Mouse (Mus musculus): ENCODE measurements around the gene Wls.

The Wls gene

DNA sequence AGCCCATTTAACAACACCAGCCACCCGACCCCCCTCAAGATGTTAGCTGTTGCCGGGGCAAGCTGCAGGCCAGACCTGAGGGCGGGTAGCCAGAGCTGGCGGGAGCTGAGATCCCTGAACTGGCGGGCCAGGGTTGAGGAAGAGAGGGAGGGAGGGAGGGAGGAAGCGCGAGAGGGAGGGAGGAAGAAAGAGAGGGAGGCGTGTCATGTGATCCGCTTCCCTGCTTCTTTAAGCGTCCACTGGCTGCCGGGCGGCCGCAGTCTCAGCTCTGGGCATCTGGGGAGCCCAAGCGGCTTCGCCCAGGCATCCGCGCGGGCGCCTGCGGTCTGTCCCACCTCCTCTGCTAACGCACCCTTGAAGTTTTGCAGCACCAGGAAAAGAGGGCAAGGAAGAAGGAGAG is at the start of gene Wls:
Gene Wls (plus strand): TSS at position 192 of the 400 bp plus-strand sequence.
- DNase-seq, result peak; percentile 61

DNA sequence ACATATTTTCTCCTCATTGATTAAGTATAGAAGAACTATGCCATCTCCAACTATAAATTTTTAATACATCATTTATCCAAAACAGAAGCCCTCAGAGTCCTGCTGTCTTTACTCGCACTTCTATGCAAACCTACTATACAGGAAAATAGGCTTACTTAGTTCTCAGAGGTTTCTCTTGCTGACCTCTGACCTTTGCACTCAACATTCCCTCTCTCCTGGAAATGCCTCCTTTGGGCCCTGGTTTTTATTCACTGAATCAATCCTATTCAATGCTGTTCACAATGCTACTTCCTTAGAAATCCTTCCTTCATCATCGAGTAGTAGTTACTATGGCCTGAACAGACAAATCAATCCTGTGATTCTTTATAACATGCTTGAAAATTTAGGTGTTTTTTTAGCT is 49.7 kb upstream of the Wls start:
- no peak for DNase-seq

DNA sequence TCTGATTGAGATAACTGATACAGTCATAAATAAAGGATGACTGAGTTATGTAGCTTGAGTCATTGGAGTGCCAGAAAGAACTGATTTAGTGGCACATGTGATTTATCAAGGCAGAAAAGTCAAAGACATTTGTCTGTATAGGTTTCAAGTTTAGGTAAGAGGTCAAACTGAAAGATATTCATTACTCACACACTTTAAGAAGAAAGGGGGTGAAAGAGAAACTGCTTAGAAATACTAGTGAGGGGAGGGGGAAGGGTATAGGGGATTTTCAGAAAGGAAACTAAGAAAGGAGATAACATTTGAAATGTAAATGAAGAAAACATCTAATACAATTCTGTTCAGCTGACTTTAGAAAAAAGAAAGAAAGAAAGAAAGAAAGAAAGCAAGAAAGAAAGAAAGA is 7.9 kb upstream of the Wls start:
- no peak for DNase-seq

DNA sequence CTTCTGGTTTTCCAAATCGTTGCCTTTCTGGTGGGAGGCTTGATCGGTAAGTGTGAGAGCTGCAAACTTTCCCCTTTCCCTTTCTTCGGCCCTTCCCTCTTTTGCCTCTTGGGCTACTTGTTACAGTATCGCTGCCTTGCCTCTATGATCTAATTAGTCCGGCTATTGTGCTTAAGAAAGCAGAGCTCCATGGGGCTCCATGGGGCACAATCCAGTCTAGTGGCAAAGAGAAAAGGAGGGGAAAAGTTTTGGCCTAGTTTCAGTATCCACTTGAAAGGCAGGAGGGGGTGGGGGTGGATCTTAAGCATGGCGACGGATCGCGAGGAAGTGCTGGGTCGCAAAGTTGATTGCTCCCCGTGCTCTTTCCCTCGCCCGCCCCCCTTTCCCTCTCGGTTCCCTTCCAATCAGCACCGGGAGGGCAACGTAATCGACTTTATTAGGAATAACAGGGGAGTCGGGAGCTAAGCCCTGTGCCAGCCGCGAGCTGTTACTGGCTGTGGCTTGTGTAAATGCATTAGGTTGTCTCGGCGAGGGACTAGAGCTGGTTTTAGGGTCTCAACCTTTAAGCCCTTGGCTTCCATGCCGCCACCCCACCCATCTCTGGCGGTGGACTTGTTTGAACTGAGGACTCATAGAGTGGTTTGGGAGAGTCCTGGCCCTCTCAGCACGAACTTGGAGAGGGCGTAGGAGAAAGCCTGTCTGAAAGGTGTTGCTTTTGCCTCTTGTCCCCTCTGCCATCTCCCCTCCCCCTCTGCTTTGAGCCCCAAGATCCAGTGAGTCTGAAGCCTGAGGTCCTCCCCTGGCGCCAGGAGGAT is 737 bp downstream of the Wls start:
- DNase-seq, result peak; percentile 37

DNA sequence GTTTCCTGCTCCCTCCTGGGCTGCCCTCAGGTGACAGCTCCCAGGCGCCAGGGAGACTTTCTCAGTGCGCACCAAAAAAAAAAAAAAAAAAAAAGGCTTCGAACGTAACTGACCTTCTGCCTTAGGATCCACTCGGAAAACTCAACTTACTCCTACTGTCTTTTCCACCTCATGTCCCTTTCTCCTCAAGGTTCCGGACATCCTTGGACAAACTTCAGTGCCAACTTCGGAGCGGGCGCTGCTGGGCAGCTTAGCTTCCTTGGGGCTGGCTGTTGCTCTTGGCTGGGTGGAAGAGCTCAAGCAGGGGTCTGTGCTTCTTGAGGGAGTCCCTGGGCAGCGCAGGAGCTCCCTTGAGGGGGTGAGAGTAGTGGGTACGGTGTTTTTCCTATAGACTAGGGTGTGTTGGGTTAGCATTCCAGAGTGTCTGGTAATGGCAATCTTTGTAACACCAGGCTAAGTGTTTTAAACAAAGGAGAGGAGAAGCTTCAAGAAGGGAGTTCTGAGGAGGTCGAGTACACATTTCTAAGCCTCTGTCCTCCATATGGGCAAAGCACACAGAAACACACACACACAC is 1.4 kb downstream of the Wls start:
- DNase-seq, result no peak

DNA sequence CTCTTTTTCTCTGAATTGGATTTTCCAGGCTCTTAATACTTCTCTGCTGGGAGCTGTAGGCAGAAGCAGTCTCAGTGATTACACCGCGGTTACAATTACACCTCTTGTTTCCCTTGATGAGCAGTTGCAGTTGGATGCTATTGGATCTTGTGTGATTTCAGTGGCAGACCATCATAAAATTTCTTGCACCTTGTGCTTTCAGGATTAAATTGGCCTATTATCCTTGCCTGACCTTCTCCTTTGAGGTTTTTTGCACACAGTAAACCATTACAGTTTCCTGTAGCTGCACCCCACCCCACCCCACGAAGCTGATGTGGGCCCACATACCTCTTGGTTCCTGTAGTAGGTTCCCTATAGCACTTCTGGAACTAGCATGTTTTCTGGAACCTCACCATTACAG is 2.0 kb downstream of the Wls start:
- DNase-seq, result no peak

DNA sequence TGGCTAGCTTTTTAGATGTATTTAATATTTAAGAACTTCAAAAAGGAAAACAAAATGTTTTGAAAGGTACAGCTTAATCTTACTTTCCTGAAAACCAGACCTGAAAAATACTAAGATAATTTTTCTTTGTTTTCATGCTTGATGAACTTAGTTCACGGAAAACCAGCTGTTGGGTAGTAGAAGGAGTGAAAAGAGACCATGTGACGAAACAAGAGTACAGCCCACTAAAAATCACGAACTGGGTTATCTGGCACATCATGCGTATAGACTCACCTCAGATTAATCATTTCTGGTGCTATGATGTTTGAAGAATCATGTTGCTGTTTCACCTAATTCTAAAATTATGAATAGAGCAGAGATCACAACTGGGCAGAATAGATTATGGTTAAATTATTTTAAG is 3.7 kb downstream of the Wls start:
- no peak for DNase-seq

DNA sequence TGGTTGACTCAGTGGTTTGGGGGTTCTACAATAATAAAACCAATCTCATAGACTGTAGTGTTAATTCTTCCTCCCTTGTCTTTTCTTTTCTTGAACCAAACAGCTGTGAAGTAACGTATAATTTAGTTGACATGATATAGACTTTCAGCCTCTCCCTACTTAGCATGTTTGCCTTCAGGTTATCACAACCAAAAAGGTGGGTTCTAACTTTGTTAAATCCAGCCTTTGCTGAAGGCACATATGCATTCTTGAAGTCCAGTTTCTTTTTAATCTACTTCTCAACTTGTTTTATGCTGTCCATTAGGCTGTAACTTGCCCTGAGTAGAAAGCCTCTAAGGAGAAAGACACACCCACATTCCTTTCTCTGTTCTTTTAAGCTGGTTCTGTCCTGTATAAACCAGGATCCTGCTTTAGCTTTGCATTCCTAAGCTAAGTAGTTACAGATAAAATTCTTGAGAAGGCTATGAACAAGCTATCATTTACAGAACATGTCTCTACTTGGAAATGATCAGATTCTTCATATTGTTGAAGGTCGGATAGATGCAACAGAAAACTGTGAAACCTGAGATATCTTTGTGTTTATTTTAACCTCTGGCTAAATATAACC is 8.0 kb downstream of the Wls start:
- DNase-seq, result no peak

DNA sequence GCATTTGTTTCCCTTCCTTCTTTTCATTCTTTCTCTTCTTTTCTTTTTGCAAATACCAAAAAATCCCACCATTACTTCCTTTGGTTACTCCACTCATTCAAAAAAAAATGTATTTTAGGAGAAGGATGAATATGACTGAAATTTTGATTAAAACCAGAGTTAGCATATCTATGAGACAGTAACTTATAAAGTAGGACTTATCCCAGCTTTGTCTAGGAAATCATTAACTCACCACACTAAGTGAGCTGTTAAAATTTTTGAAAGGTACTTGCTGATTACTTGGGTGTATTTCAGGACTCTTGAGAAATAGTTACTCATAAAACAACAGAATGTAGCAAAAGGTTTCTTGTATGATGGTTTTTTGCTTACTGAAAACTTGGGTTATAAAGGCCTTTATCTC is 8.7 kb downstream of the Wls start:
- DNase-seq, result no peak

DNA sequence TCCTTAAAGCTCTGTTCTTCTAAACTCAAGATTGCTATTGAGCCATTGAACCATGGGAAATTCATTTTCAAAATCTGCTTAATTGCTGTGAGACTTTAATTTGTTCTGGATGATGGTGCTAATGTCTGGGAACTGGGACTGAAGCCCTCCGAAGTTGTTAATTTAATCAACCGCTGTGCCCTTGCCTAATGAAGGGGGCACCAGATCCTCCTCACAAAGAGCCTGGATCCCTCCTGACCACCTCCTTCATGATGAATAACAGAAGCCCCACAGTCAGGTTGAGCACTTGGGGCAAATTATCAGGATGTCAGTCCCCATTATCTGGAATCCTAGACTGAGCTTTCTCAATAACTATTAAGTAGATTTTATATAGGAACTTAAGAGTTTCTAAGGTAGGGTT is 12.0 kb downstream of the Wls start:
- no peak for DNase-seq

DNA sequence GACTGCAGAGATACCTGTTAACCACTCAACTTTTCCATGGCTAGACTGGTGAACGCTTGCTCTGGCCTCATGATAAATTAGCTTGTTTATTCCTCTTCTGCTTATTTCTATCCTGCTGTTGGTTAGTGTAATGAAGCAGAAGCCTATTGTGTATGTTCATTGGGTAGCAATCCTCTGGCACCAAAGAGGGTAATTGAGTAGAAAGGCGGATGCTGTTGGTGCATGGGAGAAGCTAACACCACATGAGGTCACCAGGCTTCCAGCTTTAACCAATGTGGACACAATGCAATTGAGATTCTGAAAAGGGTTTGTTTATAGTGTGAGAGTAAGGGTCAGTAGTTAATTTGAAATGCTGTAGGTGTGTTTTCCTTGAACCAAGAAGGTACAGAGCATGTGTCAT is 12.5 kb downstream of the Wls start:
- no peak for DNase-seq

DNA sequence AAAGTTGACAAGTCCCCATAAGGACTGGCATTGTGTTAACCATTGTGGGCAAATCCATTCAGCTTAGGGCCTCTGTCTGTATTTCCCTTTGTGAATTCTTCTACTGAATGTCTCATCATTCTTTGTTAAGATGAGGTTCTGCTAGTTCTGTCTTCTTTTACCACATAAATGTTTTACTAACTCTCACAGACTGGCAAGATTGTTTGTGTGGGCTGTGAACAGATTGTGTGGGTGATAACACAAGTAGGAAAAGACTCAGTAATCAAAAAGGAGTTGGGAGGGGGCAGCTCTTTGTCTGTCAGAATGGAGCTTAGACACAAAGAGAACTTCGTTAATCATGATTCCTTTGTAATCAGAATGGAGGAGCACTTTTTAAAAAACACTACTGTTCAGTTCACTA is 17.6 kb downstream of the Wls start:
- peak; percentile 57 for DNase-seq

DNA sequence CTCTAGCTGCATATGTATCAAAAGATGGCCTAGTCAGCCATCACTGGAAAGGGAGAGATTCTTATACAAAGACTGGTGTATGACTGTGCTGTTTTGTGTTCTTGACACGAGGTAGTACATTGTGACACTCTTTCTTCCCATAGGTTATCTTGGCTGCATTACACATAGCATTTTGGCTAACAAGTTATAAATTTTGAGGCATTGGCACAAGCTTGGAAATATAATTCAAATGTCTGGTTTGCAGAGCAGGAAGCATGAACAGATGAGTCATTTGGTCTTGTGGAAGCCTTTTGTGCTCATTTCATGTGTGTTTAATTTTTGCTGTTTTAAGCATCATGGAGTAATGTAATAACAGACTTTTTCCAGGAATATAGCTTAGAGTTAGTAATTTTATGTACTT is 26.2 kb downstream of the Wls start:
- no peak for DNase-seq

DNA sequence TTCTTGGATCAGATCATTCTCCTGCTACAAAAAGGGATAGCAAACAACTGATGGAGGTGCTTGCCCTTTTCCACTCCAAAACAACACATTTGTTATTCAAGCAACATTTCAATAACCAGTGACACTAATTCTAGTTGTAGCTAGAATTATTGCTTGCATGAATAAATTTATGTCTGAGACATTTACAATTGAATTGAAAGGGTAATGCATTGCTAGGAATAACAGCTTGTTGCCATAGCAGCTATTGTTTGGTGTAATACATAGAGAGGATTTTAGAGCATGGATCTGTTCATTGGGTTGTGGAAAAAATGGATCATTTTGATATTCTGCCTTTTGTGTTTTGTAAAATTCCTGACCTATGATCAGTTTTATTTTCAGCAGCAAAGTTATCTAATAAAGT is 39.5 kb downstream of the Wls start:
- DNase-seq, result no peak

DNA sequence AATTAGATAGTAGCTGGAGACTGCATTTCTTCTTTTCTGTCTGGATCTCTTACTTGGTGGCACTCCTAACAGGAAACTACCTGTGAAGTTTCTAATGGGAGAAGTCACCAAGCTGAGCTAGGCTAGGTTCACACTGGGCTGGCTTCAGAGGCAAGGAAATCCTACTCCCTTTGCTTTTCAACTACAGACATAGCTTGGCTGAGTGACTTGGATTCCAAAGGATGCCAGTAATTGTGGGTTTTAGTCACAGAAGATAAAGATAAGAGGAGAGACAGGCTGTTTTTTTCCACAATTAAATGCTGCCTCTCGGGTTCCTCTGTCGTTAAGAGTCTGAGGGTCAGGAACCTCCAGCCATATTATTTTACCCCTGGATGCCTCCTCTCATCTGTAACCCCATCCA is 43.9 kb downstream of the Wls start:
- DNase-seq, result no peak

DNA sequence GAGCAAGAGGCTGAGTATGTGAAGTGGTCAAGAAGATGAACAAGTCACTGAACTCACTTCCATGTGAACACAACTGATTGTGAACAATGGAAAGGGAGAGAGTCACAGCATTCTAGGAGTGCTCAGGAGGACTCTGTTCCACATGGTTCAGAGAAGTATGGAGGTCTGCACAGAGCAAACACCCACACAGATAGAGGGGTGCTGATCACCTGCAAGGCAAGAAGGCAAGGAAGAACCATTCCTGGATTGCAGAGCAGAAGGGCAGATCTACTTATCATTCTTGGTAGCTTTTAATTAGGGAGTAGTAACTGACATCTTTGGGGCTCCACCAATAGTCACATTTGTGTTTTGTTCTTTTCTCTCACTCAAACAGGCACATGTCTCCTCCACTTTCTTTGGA is 45.3 kb downstream of the Wls start:
- no peak for DNase-seq

DNA sequence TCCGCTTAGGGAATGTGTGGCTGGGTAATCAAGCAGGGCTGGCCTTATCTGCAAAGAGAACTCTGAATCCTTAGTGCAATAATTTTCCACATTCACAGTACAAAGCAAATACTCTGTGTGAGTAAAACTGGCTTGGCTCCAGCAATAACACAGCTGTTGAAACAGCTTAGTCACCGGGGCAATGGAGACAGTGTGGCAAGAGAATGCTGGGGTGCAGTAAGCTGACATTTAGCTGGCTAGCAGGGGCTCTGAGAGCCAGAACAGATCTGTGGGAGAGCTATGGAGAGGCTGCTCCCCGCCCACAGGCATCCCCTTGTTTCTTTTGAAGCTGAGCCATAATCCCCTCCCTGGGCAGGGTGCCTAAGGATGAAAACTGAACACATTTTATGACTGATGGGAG is 45.8 kb downstream of the Wls start:
- DNase-seq, result peak; percentile 92

DNA sequence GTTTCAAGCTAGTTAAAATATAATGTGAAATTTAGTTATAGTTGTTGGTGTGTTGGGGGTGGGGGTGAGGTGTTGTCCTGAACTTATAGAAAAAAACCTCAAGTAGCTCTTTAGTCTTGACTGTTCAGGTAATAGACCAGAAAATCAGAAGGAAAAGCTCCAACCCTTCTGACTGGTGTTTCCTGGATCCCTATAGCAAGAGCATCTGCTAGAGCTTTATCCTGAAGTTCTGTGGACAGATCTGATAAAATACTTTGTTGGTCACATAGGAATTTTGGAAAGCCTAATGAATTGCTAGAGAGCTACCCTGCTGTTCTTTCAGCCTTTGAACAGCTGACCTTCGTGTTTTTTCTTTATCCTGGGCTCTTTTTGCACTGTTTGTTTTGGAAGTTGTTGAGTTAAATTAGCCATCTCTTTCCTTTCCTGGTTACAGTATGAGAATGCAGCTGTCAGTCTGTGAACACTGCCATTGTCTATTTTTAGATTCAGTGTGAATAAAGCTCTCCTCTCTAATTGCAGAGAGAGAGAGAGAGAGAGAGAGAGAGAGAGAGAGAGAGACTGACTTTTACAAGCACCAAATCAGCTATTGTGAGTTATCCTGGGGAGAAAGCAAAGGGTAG is 46.4 kb downstream of the Wls start:
- DNase-seq, result no peak

DNA sequence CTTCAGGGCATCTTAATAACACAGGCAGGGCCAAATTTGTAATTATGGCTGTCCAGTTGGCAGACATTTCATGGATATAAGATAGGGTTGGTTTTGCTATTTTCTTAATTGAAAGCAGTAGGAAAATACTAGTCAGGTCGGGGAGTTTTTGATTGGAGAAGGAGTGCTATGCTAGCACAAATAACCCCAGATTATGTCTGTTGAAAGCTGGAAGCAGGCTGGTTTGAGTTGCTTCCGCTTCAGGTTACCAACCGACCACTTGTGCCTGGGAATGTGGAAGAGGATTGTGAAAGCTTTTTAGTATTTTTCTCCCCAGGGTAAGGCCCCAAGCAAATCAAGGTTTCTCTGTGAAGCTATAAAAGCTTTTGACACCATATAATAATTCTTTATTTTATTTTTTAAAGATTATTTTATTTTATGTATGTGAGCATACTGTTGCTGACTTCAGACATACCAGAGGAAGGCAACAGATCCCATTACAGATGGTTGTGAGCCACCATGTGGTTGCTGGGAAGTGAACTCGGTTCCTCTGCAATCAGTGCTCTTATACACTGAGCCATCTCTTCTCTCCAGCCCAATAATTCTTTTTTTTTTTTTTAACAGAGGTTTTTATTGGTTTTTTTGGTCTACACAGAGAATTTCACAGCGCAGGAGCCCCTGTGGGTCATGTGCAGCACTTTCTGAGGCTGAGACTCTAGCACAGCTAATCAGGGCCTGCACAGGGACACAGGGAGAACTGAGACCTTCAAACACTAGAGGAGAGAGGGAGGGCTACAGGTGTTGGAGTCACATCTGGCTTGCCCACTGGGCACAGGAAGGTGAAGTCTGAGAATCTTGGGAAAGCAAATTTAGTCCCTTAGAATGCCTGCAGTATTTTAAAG is 50.9 kb downstream of the Wls start:
- no peak for DNase-seq

DNA sequence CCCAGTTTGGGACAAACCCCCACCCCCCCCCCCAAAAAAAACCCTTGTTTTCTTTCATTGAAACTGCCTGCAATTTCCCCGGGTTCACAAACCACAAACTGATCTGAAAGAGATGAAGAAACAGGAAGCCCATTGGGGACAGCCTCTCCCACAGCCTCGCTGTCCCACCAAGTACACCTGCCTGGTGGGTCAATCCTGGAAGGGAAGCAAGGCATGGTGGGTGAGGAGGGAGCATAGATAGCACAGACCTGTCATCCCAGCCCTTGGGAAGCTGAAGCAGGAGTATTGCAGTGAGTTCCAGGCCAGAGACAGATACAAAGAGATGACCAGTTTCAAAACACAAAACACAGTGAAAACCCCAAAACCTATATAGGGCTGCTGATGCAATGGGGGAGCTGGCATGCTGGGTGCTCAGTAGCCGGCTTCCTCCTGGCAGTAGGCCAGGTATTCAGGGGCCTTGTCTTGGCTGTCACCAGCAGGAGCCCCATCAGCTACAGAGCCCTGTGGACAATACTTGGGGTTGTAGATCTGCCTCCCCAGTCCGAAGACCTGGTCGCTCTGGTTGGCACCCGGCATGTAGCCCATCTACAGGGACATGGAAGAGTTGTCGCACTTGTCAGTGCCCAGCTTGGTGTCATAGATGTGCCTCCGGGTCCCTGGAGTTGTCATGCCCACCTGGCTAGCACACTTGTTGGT is 51.7 kb downstream of the Wls start:
- no peak for DNase-seq

DNA sequence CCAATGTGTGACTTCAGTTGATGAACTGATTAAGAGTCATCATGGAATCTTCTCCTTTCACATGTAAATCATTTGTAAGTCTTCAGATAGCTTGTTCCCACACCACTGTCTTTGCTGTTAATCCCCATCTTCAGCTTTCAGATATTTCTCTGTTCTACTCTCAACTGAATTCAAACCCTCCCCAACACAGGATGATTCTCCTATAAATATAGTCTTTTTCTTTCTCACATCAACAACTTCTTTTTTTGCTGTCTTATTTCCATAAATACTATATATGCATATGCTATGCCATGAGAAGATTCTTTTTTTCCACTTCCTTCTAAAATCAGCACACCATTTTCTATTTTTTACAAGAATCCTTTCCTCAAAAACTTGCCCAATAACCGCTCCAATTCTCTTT is 67.9 kb downstream of the Wls start:
- DNase-seq, result no peak

DNA sequence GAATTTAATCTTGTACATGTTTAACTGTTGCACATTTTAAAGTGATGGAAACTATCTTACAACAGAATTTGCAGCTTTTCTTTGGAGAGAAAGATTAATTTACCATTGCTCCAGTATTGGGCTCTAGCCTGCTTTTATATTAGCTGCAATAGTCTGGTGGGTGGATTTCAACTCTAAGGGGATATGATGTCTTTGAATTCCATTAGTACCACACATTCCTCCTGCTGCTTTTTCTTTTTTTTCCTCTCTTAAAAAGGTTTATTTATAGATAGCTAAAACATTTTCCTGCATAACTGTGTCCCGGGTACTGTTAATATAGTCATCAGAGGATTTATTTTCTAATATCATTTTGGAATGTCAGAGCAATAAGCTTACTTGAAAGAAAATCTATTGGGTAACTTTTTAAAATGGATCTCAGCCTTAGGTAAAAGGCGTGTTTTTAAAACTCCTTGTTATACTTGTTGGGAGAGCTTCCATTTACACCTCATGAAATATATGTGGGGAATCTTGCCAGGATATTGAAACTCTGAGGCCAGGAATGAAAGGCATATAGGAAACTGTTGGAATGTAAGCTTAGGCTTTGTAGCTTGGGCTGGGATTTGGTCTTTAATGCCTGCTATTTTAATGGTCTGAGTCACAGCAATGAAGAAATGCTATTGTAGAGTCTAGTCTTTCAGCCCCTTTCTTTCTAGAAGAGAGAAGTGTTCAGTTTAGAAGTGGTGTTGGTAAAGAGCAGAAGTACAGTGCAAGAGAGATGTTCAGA is 78.0 kb downstream of the Wls start:
- no peak for DNase-seq

Measured in layer of hippocampus, adult 9-11 months (tissue).